Mouse (Mus musculus) intestine, embryonic 14.5 days (tissue): Measurements from ENCODE around the gene Gsc2. TPM values are rescaled to one million over a fixed set of nuclear protein-coding genes. Genes with fewer than 3 reads are reported as not detected.

Experiments used
- ATAC-seq: fragments of 200-750 bp; cut with Nextera tagmentation; replicated peaks from 2 replicates; pipeline ENCODE4 v1.8.0; 2017; ENCODE audit warnings: low read depth, moderate number of reproducible peaks, moderate TSS enrichment, moderate library complexity; ENCODE audit not compliant: low FRiP score, low TSS enrichment
- DNase-seq: peaks from one replicate; pipeline ENCODE4 v3.0.0-alpha.2; 2018; ENCODE audit warnings: low spot score
- H3K27ac ChIP-seq: fragments of 300-500 bp; sonication (generic); 2 replicates; pipeline ENCODE4 v1.5.1; 2014; ENCODE audit warnings: low read depth, mild to moderate bottlenecking, control low read depth
- H3K27me3 ChIP-seq: fragments of 300-500 bp; sonication (generic); replicated peaks from 2 replicates; pipeline ENCODE4 v1.6.1; 2014; ENCODE audit warnings: low read length, control low read depth; ENCODE audit not compliant: control insufficient read depth, insufficient read depth
- H3K36me3 ChIP-seq: fragments of 300-500 bp; sonication (generic); 2 replicates; pipeline ENCODE4 v1.6.1; 2014; ENCODE audit warnings: low read length, control low read depth; ENCODE audit not compliant: control insufficient read depth, insufficient read depth
- H3K4me1 ChIP-seq: fragments of 300-500 bp; sonication (generic); replicated peaks from 2 replicates; pipeline ENCODE4 v1.6.1; 2014; ENCODE audit warnings: low read length, control low read depth, mixed read lengths; ENCODE audit not compliant: control insufficient read depth, insufficient read depth
- H3K4me2 ChIP-seq: fragments of 300-500 bp; sonication (generic); 2 replicates; pipeline ENCODE4 v1.6.1; 2014; ENCODE audit warnings: low read length
- H3K4me3 ChIP-seq: fragments of 300-500 bp; sonication (generic); 2 replicates; pipeline ENCODE4 v1.5.1; 2014; ENCODE audit warnings: low read depth, low read length, control low read depth, mixed read lengths
- H3K9ac ChIP-seq: fragments of 300-500 bp; sonication (generic); 2 replicates; pipeline ENCODE4 v1.6.1; 2014; ENCODE audit warnings: mild to moderate bottlenecking, low read length
- H3K9me3 ChIP-seq: fragments of 300-500 bp; sonication (generic); 2 replicates; pipeline ENCODE4 v1.6.1; 2016; ENCODE audit warnings: low read length, control low read depth; ENCODE audit not compliant: control insufficient read depth
- WGBS: fragments of 180-500 bp; shearing (Covaris S2); extraction: QIAGEN DNeasy Blood & Tissue Kit; methylation state at CpG from one replicate; pipeline ENCODE4 v1.1.7; 2014; 5-methylcytosine and 5-hydroxymethylcytosine counted together
- polyA plus RNA-seq: library from polyadenylated mRNA; unstranded; fragments of >200 nt; fragmentation: Nextera tagmentation; extraction: Ambion mirVana; gene quantifications from 2 replicates; pipeline ENCODE4 v1.2.1, GENCODE M21; 2014

The Gsc2 gene
- polyA plus RNA-seq, 1 experiment from 2014 or later, result not detected

GRCm38 (mm10) chr16:17898462-17898861, 16.4 kb downstream of the Gsc2 start, which contains the start of the genes Dgcr2 and Tssk2:
TSS of gene Dgcr2 (minus strand) at chr16:17898562.
TSS of gene Tssk2 (plus strand) at chr16:17898637.
- DNase-seq (no peak), ATAC-seq (no peak)
- Histone ChIP-seq H3K36me3 (peaks cover 41% of the 10 kb centered on the region), H3K9me3 (no peaks in the 10 kb centered on the region), H3K4me1 (no peaks in the 10 kb centered on the region), H3K9ac (no peak within 1 kb of the TSS), H3K4me3 (no peak within 1 kb of the TSS), H3K27me3 (no peaks in the 10 kb centered on the region), H3K4me2 (no peak within 1 kb of the TSS), H3K27ac (no peak within 1 kb of the TSS)
- WGBS, result 90% methylated on average over 14 of the region's 14 CpGs

GRCm38 (mm10) chr16:17896091-17896490, 18.8 kb downstream of the Gsc2 start:
- no peak for ATAC-seq
- peaks cover 18% of the 10 kb centered on the region for H3K36me3 ChIP-seq
- H3K4me2 ChIP-seq, result no peak overlapping the region
- no peak overlapping the region for H3K9ac ChIP-seq
- H3K9me3 ChIP-seq, result no peaks in the 10 kb centered on the region
- no peaks in the 10 kb centered on the region for H3K27me3 ChIP-seq
- H3K4me3 ChIP-seq, result no peak overlapping the region
- H3K27ac ChIP-seq, result no peak overlapping the region
- peaks cover 9% of the 10 kb centered on the region for H3K4me1 ChIP-seq
- DNase-seq, result no peak

- no peak for ATAC-seq
- Histone ChIP-seq H3K27ac (no peak within 1 kb of the TSS), H3K9ac (no peak within 1 kb of the TSS), H3K4me2 (no peak within 1 kb of the TSS), H3K36me3 (no peaks in the 10 kb centered on the region; the same call in 1 of the 2 replicates), H3K9me3 (no peaks in the 10 kb centered on the region), H3K4me1 (peaks cover 19% of the 10 kb centered on the region), H3K4me3 (no peak within 1 kb of the TSS), H3K27me3 (no peaks in the 10 kb centered on the region)
- 82% methylated on average over 2 of the region's 2 CpGs for WGBS
- DNase-seq, result no peak
Observed at GRCm38 (mm10) chr16:17893923-17894322, 20.9 kb downstream of the Gsc2 start, which contains the start of gene Tssk1. TSS of gene Tssk1 (plus strand) at chr16:17894223.

- no peak overlapping the region for H3K9ac ChIP-seq
- no peak overlapping the region for H3K27ac ChIP-seq
- H3K4me1 ChIP-seq, result peaks cover 19% of the 10 kb centered on the region
- 45% methylated on average over 3 of the region's 3 CpGs for WGBS
- no peaks in the 10 kb centered on the region for H3K36me3 ChIP-seq
- no peak for ATAC-seq
- H3K9me3 ChIP-seq, result no peaks in the 10 kb centered on the region
- DNase-seq, result no peak
- no peak overlapping the region; the same call in 1 of the 2 replicates for H3K4me3 ChIP-seq
- H3K4me2 ChIP-seq, result no peak overlapping the region
- no peaks in the 10 kb centered on the region for H3K27me3 ChIP-seq
Observed at GRCm38 (mm10) chr16:17892606-17893005, 22.3 kb downstream of the Gsc2 start.

- WGBS, result 2% methylated on average over 29 of the region's 38 CpGs
- H3K27me3 ChIP-seq, result no peaks in the 10 kb centered on the region
- peak within 1 kb of the TSS; percentile 58 for H3K4me2 ChIP-seq
- H3K27ac ChIP-seq, result peak within 1 kb of the TSS; percentile 91
- no peaks in the 10 kb centered on the region for H3K9me3 ChIP-seq
- ATAC-seq (peak; percentile 98), DNase-seq (peak; percentile 99)
- peaks cover 19% of the 10 kb centered on the region for H3K4me1 ChIP-seq
- peak within 1 kb of the TSS; percentile 92 for H3K4me3 ChIP-seq
- peak within 1 kb of the TSS; percentile 93 for H3K9ac ChIP-seq
- H3K36me3 ChIP-seq, result no peaks in the 10 kb centered on the region
Observed at GRCm38 (mm10) chr16:17891567-17891959, 23.3 kb downstream of the Gsc2 start, which contains the start of gene Gm20518. TSS of gene Gm20518 (minus strand) at chr16:17891671.

GRCm38 (mm10) chr16:17890917-17891566, 23.8 kb downstream of the Gsc2 start:
- H3K4me1 ChIP-seq, result peaks cover 19% of the 10 kb centered on the region
- DNase-seq, result peak; percentile 85
- H3K4me3 ChIP-seq, result peak overlapping the region; percentile 92
- H3K9ac ChIP-seq, result peak overlapping the region; percentile 93
- H3K36me3 ChIP-seq, result 0 out of 2 replicates have a peak, but pooled peaks cover under 1% of the 10 kb centered on the region
- WGBS, result under 1% methylated on average over 39 of the region's 44 CpGs
- H3K9me3 ChIP-seq, result no peaks in the 10 kb centered on the region
- no peaks in the 10 kb centered on the region for H3K27me3 ChIP-seq
- peak overlapping the region; percentile 58 for H3K4me2 ChIP-seq
- ATAC-seq, result peak; percentile 76
- H3K27ac ChIP-seq, result peak overlapping the region; percentile 91

GRCm38 (mm10) chr16:17890342-17890727, 24.5 kb downstream of the Gsc2 start:
- Histone ChIP-seq H3K27me3 (no peaks in the 10 kb centered on the region), H3K36me3 (0 out of 2 replicates have a peak, but pooled peaks cover 7% of the 10 kb centered on the region), H3K27ac (no peak overlapping the region), H3K4me3 (peak overlapping the region; percentile 92), H3K4me2 (peak overlapping the region; percentile 58), H3K4me1 (peaks cover 19% of the 10 kb centered on the region), H3K9ac (peak overlapping the region; percentile 93), H3K9me3 (no peaks in the 10 kb centered on the region)
- WGBS, result 51% methylated on average over 2 of the region's 2 CpGs
- no peak for DNase-seq
- no peak for ATAC-seq

- Histone ChIP-seq H3K4me1 (peaks cover 19% of the 10 kb centered on the region), H3K4me2 (peak overlapping the region; percentile 58), H3K4me3 (peak overlapping the region; percentile 92; the same call in 1 of the 2 replicates), H3K9ac (peak overlapping the region; percentile 93; the same call in 1 of the 2 replicates), H3K36me3 (0 out of 2 replicates have a peak, but pooled peaks cover 7% of the 10 kb centered on the region), H3K27me3 (no peaks in the 10 kb centered on the region), H3K27ac (no peak overlapping the region), H3K9me3 (no peaks in the 10 kb centered on the region)
- no peak for DNase-seq
- WGBS, result 88% methylated on average over 6 of the region's 6 CpGs
- ATAC-seq, result no peak
Observed at GRCm38 (mm10) chr16:17889689-17890341, 25.0 kb downstream of the Gsc2 start.
